Mouse (Mus musculus): ENCODE measurements around the gene Cdc42ep3. TPM values are rescaled to one million over a fixed set of nuclear protein-coding genes. Genes with fewer than 3 reads are reported as not detected.

The Cdc42ep3 gene
- 0.99 and 5.5 TPM in 2 replicates for polyA plus RNA-seq (2012; ENCODE audit: insufficient read depth, low replicate concordance)

- Histone ChIP-seq H3K36me3 (replicated peaks; ENCODE audit: low read length) (peaks cover 20% of the 10 kb centered on the region), H3K4me1 (peaks cover 62% of the 10 kb centered on the region), H3K9me3 (no peaks in the 10 kb centered on the region), H3K4me3 (replicated peaks) (peak within 1 kb of the TSS; percentile 92), H3K27me3 (replicated peaks) (peaks cover 8% of the 10 kb centered on the region)
- TF ChIP-seq FLI1 (IDR thresholded peaks at IDR 0.05; ENCODE audit: low read length) (no peak), GATA1 (IDR thresholded peaks at IDR 0.05; ENCODE audit: borderline replicate concordance, low read length) (no peak)
Observed at GRCm38 (mm10) chr17:79354444-79355270, at the start of gene Cdc42ep3. Gene Cdc42ep3 (minus strand): TSS chr17:79355091.

GRCm38 (mm10) chr17:79400356-79400755, 45.5 kb upstream of the Cdc42ep3 start:
- H3K4me3 ChIP-seq (replicated peaks) = no peak overlapping the region
- no peaks in the 10 kb centered on the region; the same call in 1 of the 2 replicates for H3K4me1 ChIP-seq
- TF ChIP-seq GATA1 (IDR thresholded peaks at IDR 0.05; ENCODE audit: borderline replicate concordance, low read length) (no peak), FLI1 (IDR thresholded peaks at IDR 0.05; ENCODE audit: low read length) (no peak)
- H3K36me3 ChIP-seq (replicated peaks; ENCODE audit: low read length) = no peaks in the 10 kb centered on the region
- H3K27me3 ChIP-seq (replicated peaks) = no peaks in the 10 kb centered on the region
- H3K9me3 ChIP-seq = no peaks in the 10 kb centered on the region

- Histone ChIP-seq H3K4me1 (no peaks in the 10 kb centered on the region; the same call in 1 of the 2 replicates), H3K36me3 (replicated peaks; ENCODE audit: low read length) (no peaks in the 10 kb centered on the region), H3K9me3 (no peaks in the 10 kb centered on the region), H3K27me3 (replicated peaks) (no peaks in the 10 kb centered on the region), H3K4me3 (replicated peaks) (no peak overlapping the region)
- TF ChIP-seq FLI1 (IDR thresholded peaks at IDR 0.05; ENCODE audit: low read length) = no peak
- no peak for TF ChIP-seq GATA1 (IDR thresholded peaks at IDR 0.05; ENCODE audit: borderline replicate concordance, low read length)
Observed at GRCm38 (mm10) chr17:79398416-79398815, 43.5 kb upstream of the Cdc42ep3 start.

- no peaks in the 10 kb centered on the region for H3K36me3 ChIP-seq (replicated peaks; ENCODE audit: low read length)
- no peaks in the 10 kb centered on the region for H3K9me3 ChIP-seq
- H3K4me3 ChIP-seq (replicated peaks) = no peak overlapping the region
- no peaks in the 10 kb centered on the region for H3K4me1 ChIP-seq
- no peak for TF ChIP-seq GATA1 (IDR thresholded peaks at IDR 0.05; ENCODE audit: borderline replicate concordance, low read length)
- TF ChIP-seq FLI1 (IDR thresholded peaks at IDR 0.05; ENCODE audit: low read length) = no peak
- H3K27me3 ChIP-seq (replicated peaks) = no peaks in the 10 kb centered on the region
Observed at GRCm38 (mm10) chr17:79394799-79395198, 39.9 kb upstream of the Cdc42ep3 start.

- Histone ChIP-seq H3K27me3 (replicated peaks) (no peaks in the 10 kb centered on the region), H3K9me3 (no peaks in the 10 kb centered on the region), H3K36me3 (replicated peaks; ENCODE audit: low read length) (no peaks in the 10 kb centered on the region), H3K4me3 (replicated peaks) (no peak overlapping the region), H3K4me1 (no peaks in the 10 kb centered on the region)
- no peak for TF ChIP-seq GATA1 (IDR thresholded peaks at IDR 0.05; ENCODE audit: borderline replicate concordance, low read length)
- TF ChIP-seq FLI1 (IDR thresholded peaks at IDR 0.05; ENCODE audit: low read length) = no peak
Observed at GRCm38 (mm10) chr17:79393886-79394285, 39.0 kb upstream of the Cdc42ep3 start.

- H3K4me1 ChIP-seq = no peaks in the 10 kb centered on the region
- H3K27me3 ChIP-seq (replicated peaks) = peaks cover 3% of the 10 kb centered on the region
- no peak overlapping the region for H3K4me3 ChIP-seq (replicated peaks)
- H3K9me3 ChIP-seq = no peaks in the 10 kb centered on the region
- no peaks in the 10 kb centered on the region for H3K36me3 ChIP-seq (replicated peaks; ENCODE audit: low read length)
- TF ChIP-seq GATA1 (IDR thresholded peaks at IDR 0.05; ENCODE audit: borderline replicate concordance, low read length) = no peak
- no peak for TF ChIP-seq FLI1 (IDR thresholded peaks at IDR 0.05; ENCODE audit: low read length)
Observed at GRCm38 (mm10) chr17:79387465-79388066, 32.7 kb upstream of the Cdc42ep3 start.

- TF ChIP-seq GATA1 (IDR thresholded peaks at IDR 0.05; ENCODE audit: borderline replicate concordance, low read length) (no peak), FLI1 (IDR thresholded peaks at IDR 0.05; ENCODE audit: low read length) (no peak)
- Histone ChIP-seq H3K36me3 (replicated peaks; ENCODE audit: low read length) (no peaks in the 10 kb centered on the region), H3K27me3 (replicated peaks) (peaks cover 3% of the 10 kb centered on the region)
Observed at GRCm38 (mm10) chr17:79381485-79381884, 26.6 kb upstream of the Cdc42ep3 start.

GRCm38 (mm10) chr17:79379191-79379590, 24.3 kb upstream of the Cdc42ep3 start:
- no peaks in the 10 kb centered on the region for H3K9me3 ChIP-seq
- peaks cover 7% of the 10 kb centered on the region for H3K4me1 ChIP-seq
- peak overlapping the region; percentile 86 for H3K4me3 ChIP-seq (replicated peaks)
- no peaks in the 10 kb centered on the region for H3K36me3 ChIP-seq (replicated peaks; ENCODE audit: low read length)
- H3K27me3 ChIP-seq (replicated peaks) = no peaks in the 10 kb centered on the region
- no peak for TF ChIP-seq GATA1 (IDR thresholded peaks at IDR 0.05; ENCODE audit: borderline replicate concordance, low read length)
- TF ChIP-seq FLI1 (IDR thresholded peaks at IDR 0.05; ENCODE audit: low read length) = no peak

More at GRCm38 (mm10) chr17:79381485-79381884, 26.6 kb upstream of the Cdc42ep3 start:
- Histone ChIP-seq H3K9me3 (no peaks in the 10 kb centered on the region), H3K4me3 (replicated peaks) (no peak overlapping the region), H3K4me1 (peaks cover 7% of the 10 kb centered on the region)

GRCm38 (mm10) chr17:79376434-79377210, 21.7 kb upstream of the Cdc42ep3 start:
- Histone ChIP-seq H3K27me3 (replicated peaks) (peaks cover 1% of the 10 kb centered on the region), H3K4me3 (replicated peaks) (no peak overlapping the region), H3K36me3 (replicated peaks; ENCODE audit: low read length) (no peaks in the 10 kb centered on the region), H3K9me3 (no peaks in the 10 kb centered on the region), H3K4me1 (peaks cover 7% of the 10 kb centered on the region)
- TF ChIP-seq GATA1 (IDR thresholded peaks at IDR 0.05; ENCODE audit: borderline replicate concordance, low read length) (no peak), FLI1 (IDR thresholded peaks at IDR 0.05; ENCODE audit: low read length) (no peak)
